Mouse (Mus musculus): ENCODE results near the gene Kdm4c.

DNA sequence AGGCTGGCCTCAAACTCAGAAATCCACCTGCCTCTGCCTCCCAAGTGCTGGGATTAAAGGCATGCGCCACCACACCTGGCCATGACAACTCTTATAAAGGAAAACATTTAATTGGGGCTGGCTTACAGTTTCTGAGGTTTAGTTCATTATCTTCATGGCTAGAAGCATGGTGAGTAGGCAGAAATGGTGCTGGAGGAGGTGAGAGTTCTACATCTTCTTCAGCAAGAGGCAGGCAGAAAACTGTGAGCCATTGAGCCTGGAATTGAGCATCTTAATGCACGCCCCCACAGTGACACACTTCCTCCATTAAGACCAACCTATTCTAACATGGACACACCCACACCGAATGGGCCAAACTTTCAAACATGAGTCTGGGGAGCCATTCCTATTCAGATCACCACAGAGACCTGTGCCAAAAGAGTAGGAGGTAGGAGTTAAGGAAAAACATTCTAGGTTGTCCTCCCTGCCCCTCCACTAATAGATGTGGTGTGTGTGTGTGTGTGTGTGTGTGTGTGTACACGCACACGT, 22.2 kb downstream of the Kdm4c start:
- TF ChIP-seq POLR2AphosphoS5 (IDR thresholded peaks at IDR 0.05; ENCODE audit: insufficient replicate concordance, low read depth, low read length) (no peak), CTCF (IDR thresholded peaks at IDR 0.05; ENCODE audit: low read depth, low read length) (no peak), GATA1 (IDR thresholded peaks at IDR 0.05; ENCODE audit: borderline replicate concordance, low read length) (no peak)
